Mouse (Mus musculus) ovary, adult 2 months (tissue): ENCODE results near the gene C1qtnf5. TPM values are rescaled to one million over a fixed set of nuclear protein-coding genes. Genes with fewer than 3 reads are reported as not detected.

Experiments used
- polyA plus RNA-seq: library from polyadenylated mRNA; depleted of rRNA; stranded (reverse); fragments of >200 nt; gene quantifications from 2 replicates; pipeline ENCODE4 v1.2.3, GENCODE M21; 2012; rRNA removed

Gene C1qtnf5
- 26.9 and 30.1 TPM in 2 replicates for polyA plus RNA-seq

GRCm38 (mm10) chr9:44107110-44107509 lies at the start of gene C1qtnf5:
Gene C1qtnf5 (plus strand): TSS chr9:44107245.

DNA sequence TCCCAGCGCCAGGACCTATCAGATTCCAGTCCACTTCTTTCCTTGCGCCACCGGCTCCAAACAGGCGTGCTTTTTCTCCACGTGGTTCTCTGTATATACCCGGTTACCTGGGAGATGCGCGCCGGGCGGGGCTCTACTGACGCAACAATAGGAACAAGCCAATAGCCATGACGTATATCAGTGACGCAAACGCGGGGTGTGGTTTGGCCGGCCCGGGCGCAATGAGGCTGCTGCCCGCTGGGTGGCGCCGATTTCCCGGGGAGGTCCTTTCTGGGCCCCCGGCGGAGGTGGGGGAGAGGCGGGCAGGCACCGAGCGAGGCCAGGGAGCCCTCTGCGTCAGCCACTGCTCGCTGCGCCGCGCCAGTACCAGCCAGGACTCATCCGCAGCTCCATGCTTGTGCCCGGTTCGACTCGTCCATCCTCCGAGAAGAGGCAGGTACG lies 40.2 kb upstream of the C1qtnf5 start, which contains the start of gene Usp2:
Usp2 (plus strand) TSS at position 237 of the 441 bp plus-strand sequence.

GRCm38 (mm10) chr9:44101490-44101889 lies 5.6 kb upstream of the C1qtnf5 start, which contains the start of gene Mfrp:
Gene Mfrp (plus strand): TSS chr9:44101729.

GRCm38 (mm10) chr9:44113105-44113789 lies 6.2 kb downstream of the C1qtnf5 start, which contains the start of the genes Gm49380 and Rnf26:
Gene Gm49380 (minus strand): TSS chr9:44113500.
Gene Rnf26 (minus strand): TSS chr9:44113517.

DNA sequence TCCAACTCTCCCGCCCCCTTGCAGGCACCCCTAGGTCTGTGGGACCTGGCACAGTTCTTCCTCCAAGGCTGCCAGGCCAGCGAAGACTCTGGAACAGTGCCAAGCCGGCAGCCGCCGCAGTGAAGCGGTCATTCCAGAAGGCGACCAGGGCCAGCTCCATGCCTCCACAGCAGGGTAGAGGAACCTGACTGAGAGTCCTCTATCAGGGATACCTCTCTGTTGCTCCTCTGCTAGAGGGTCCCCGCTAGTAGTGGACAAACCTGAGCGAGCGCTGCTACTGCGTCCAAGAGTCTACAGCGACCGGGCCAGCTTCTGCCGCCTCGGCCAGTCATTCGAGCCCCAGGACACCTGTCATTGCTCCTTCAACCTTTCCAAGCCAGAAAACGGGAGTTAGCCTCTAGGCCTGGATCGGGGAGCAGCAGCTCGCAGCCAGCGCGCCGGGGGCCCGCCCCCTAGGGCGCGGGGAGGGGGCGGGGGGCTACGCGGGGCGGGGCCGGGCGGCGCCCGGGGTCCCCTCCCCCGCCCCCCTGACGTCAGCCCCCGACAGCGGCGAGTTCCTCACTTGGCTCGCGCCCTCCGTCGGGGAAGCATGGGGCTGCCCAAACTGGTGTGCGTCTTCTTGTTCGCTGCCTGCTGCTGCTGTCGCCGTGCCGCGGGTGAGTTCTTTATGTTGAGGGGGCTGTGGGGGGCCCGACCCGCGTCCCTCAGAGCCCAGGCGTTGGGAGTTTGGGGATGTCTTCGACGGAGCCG lies 27.2 kb downstream of the C1qtnf5 start, which contains the start of gene Mcam:
Mcam (plus strand) TSS at position 369 of the 750 bp plus-strand sequence.

Other genes with a start within 250 kb of the C1qtnf5 start
- 61.5 and 73.5 TPM in 2 replicates for gene Thy1, start 63.9 kb upstream of the C1qtnf5 start, polyA plus RNA-seq
- 11.5 and 14.5 TPM in 2 replicates for gene Usp2, start 40.2 kb upstream of the C1qtnf5 start, polyA plus RNA-seq
- 1.8 and 1.9 TPM in 2 replicates for gene Mfrp, start 5.5 kb upstream of the C1qtnf5 start, polyA plus RNA-seq
- 0.50 and 0.68 TPM in 2 replicates for gene Gm49380, start 6.3 kb downstream of the C1qtnf5 start, polyA plus RNA-seq
- gene Rnf26, start 6.3 kb downstream of the C1qtnf5 start, polyA plus RNA-seq = 71.8 and 72.0 TPM in 2 replicates
- 112 and 143 TPM in 2 replicates for gene Mcam, start 27.2 kb downstream of the C1qtnf5 start, polyA plus RNA-seq
- gene Cbl, start 126.8 kb downstream of the C1qtnf5 start, polyA plus RNA-seq = 7.6 and 7.7 TPM in 2 replicates
- gene Ccdc153, start 133.4 kb downstream of the C1qtnf5 start, polyA plus RNA-seq = 19.7 and 22.5 TPM in 2 replicates
- gene Pdzd3, start 144.2 kb downstream of the C1qtnf5 start, polyA plus RNA-seq = 0.10 and 0.24 TPM in 2 replicates
- 18.5 and 18.9 TPM in 2 replicates for gene Nlrx1, start 161.4 kb downstream of the C1qtnf5 start, polyA plus RNA-seq
- 25.8 and 35.0 TPM in 2 replicates for gene Abcg4, start 181.4 kb downstream of the C1qtnf5 start, polyA plus RNA-seq
- 26.3 and 36.2 TPM in 2 replicates for gene Hinfp, start 198.4 kb downstream of the C1qtnf5 start, polyA plus RNA-seq
- gene C2cd2l, start 213.0 kb downstream of the C1qtnf5 start, polyA plus RNA-seq = 57.1 and 60.9 TPM in 2 replicates
- gene Dpagt1, start 218.8 kb downstream of the C1qtnf5 start, polyA plus RNA-seq = 74.2 and 75.2 TPM in 2 replicates
- 313 and 370 TPM in 2 replicates for gene H2afx, start 227.4 kb downstream of the C1qtnf5 start, polyA plus RNA-seq
- gene Hmbs, start 237.0 kb downstream of the C1qtnf5 start, polyA plus RNA-seq = 84.2 and 85.4 TPM in 2 replicates